8 mouse cellular contexts compared by ENCODE assay signal in the genomic region with DNA sequence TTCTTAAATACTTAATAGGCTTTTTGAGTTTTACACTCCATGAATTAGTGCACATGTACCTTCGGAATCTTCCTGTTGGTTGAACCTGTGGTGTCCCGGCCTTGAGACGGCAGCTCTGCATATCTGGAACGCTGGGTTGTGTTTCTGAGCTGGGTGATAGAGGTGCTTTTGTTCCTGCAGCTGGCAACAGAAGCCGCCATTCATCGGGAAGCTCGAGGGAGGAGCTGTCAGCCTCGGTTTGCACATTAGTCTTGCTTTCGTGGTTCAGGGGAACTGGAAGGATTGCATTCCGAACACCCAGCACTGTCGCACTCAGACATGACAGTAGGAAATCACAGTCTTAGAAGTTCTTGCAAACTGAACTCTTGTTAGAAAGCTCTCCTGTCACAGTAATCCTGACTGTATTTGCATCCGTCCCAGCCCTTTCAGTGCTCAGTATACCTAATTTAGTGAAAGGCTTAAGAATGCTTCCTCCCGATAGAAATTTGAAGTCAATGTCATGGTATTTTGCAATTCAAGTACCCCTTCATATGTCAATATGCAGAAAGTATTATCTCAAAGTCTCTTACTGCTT.
A peak's percentile ranks its signal among the peaks of the same experiment; 100 is the strongest.
DNase-seq lines count a peak whose midpoint lies in the region; ATAC-seq lines count a peak whose summit lies in the region.

No protein-coding gene starts in this region.

- H3K4me3 ChIP-seq in lung, embryonic 15.5 days = no peak overlapping the region
- H3K4me3 ChIP-seq in forebrain, embryonic 14.5 days (ENCODE audit: low read depth, low read length) = no peak overlapping the region
- H3K4me3 ChIP-seq in limb, embryonic 10.5 days = no peak overlapping the region
- H3K4me3 ChIP-seq in stomach, embryonic 15.5 days (replicated peaks) = no peak overlapping the region

- H3K27ac ChIP-seq in lung, embryonic 15.5 days = peak overlapping the region; percentile 59
- H3K27ac ChIP-seq in forebrain, embryonic 14.5 days (ENCODE audit: low read depth, low read length) = peak overlapping the region; percentile 21
- H3K27ac ChIP-seq in limb, embryonic 10.5 days = peak overlapping the region; percentile 50; the same call in 1 of the 2 replicates
- H3K27ac ChIP-seq in stomach, embryonic 15.5 days = peak overlapping the region; percentile 31; the same call in 1 of the 2 replicates

- H3K9ac ChIP-seq in lung, embryonic 15.5 days = no peak overlapping the region
- H3K9ac ChIP-seq in forebrain, embryonic 14.5 days (ENCODE audit: low read length) = no peak overlapping the region
- no peak overlapping the region for H3K9ac ChIP-seq in stomach, embryonic 15.5 days

- 0 out of 2 replicates have a peak overlapping the region, but pooled peaks have one; percentile 2 for H3K4me2 ChIP-seq in lung, embryonic 15.5 days
- peak overlapping the region; percentile 12 for H3K4me2 ChIP-seq in forebrain, embryonic 14.5 days (ENCODE audit: low read length)
- no peak overlapping the region for H3K4me2 ChIP-seq in stomach, embryonic 15.5 days

- 33% methylated on average over 13 of the region's 13 CpGs for WGBS in lung, embryonic 15.5 days
- 5% methylated on average over 13 of the region's 13 CpGs for WGBS in forebrain, embryonic 14.5 days
- WGBS in limb, embryonic 10.5 days = 41% methylated on average over 13 of the region's 13 CpGs
- 32% methylated on average over 13 of the region's 13 CpGs for WGBS in stomach, embryonic 15.5 days

- H3K4me1 ChIP-seq in lung, embryonic 15.5 days = peaks cover 42% of the 10 kb centered on the region
- peaks cover 29% of the 10 kb centered on the region for H3K4me1 ChIP-seq in forebrain, embryonic 14.5 days (ENCODE audit: control insufficient read depth, insufficient read depth, low read length)
- peaks cover 46% of the 10 kb centered on the region for H3K4me1 ChIP-seq in limb, embryonic 10.5 days
- no peaks in the 10 kb centered on the region for H3K4me1 ChIP-seq in stomach, embryonic 15.5 days

- no peak for DNase-seq in lung, postnatal 14 days
- peak; percentile 80 for DNase-seq in forebrain, embryonic 14.5 days (ENCODE audit: low spot score)
- no peak for DNase-seq in limb, embryonic 10.5 days (ENCODE audit: low spot score)
- DNase-seq in adipocyte (ENCODE audit: low spot score) = no peak
- no peak for DNase-seq in ovary, postnatal 36 days (ENCODE audit: low spot score)

- no peak for ATAC-seq in lung, embryonic 15.5 days (ENCODE audit: borderline replicate concordance, extremely low read depth, low FRiP score, low TSS enrichment)
- peak; percentile 47 for ATAC-seq in forebrain, embryonic 14.5 days
- ATAC-seq in stomach, embryonic 15.5 days (ENCODE audit: insufficient read depth, low FRiP score, low read depth) = peak; percentile 60; the same call in 1 of the 2 replicates
- ATAC-seq in erythroid progenitor cell, adult 5-6 weeks (replicated peaks; ENCODE audit: low FRiP score, poor library complexity, severe bottlenecking) = no peak

- H3K36me3 ChIP-seq in lung, embryonic 15.5 days = peaks cover 29% of the 10 kb centered on the region
- H3K36me3 ChIP-seq in forebrain, embryonic 14.5 days (ENCODE audit: control insufficient read depth, insufficient read depth, low read length) = peaks cover 7% of the 10 kb centered on the region; the same call in 1 of the 2 replicates
- H3K36me3 ChIP-seq in limb, embryonic 10.5 days = peaks cover 28% of the 10 kb centered on the region
- peaks cover 12% of the 10 kb centered on the region; the same call in 1 of the 2 replicates for H3K36me3 ChIP-seq in stomach, embryonic 15.5 days

- H3K27me3 ChIP-seq in lung, embryonic 15.5 days = no peaks in the 10 kb centered on the region
- H3K27me3 ChIP-seq in forebrain, embryonic 14.5 days (replicated peaks; ENCODE audit: control insufficient read depth, insufficient read depth, low read length) = no peaks in the 10 kb centered on the region
- H3K27me3 ChIP-seq in limb, embryonic 10.5 days (ENCODE audit: low read depth, poor library complexity, severe bottlenecking) = no peaks in the 10 kb centered on the region
- no peaks in the 10 kb centered on the region for H3K27me3 ChIP-seq in stomach, embryonic 15.5 days (replicated peaks)

- H3K9me3 ChIP-seq in lung, embryonic 15.5 days = no peaks in the 10 kb centered on the region
- no peaks in the 10 kb centered on the region for H3K9me3 ChIP-seq in forebrain, embryonic 14.5 days (replicated peaks; ENCODE audit: control insufficient read depth, low read length)
- no peaks in the 10 kb centered on the region for H3K9me3 ChIP-seq in limb, embryonic 10.5 days (replicated peaks)
- H3K9me3 ChIP-seq in stomach, embryonic 15.5 days = no peaks in the 10 kb centered on the region

Comparison
In these comparisons a context has a peak if more than half of its experiments do, and no peak if none do; other contexts are left out.
1. ATAC-seq: peak in forebrain, embryonic 14.5 days (single experiment) and stomach, embryonic 15.5 days (single experiment); none in lung, embryonic 15.5 days (single experiment) and erythroid progenitor cell, adult 5-6 weeks (single experiment).
2. Peak in every context shown above with its lines, with median percentiles within 50 percentile points of each other: H3K27ac ChIP-seq.